Mouse (Mus musculus) lung, postnatal 0 days (tissue): Measurements from ENCODE around the gene Vamp8. TPM values are rescaled to one million over a fixed set of nuclear protein-coding genes. Genes with fewer than 3 reads are reported as not detected.

Experiments used
- ATAC-seq: fragments of 200-750 bp; cut with Nextera tagmentation; 2 replicates; pipeline ENCODE4 v1.8.0; 2017; ENCODE audit warnings: moderate library complexity
- DNase-seq: peaks from one replicate; pipeline ENCODE4 v3.0.0-alpha.2; 2016; ENCODE audit warnings: low spot score
- H3K27ac ChIP-seq: fragments of 300-500 bp; sonication (generic); 2 replicates; pipeline ENCODE4 v1.5.1; 2014; ENCODE audit warnings: antibody characterized with exemption, mild to moderate bottlenecking, low read length, mixed read lengths
- H3K27me3 ChIP-seq: fragments of 300-500 bp; sonication (generic); replicated peaks from 2 replicates; pipeline ENCODE4 v1.6.1; 2014; ENCODE audit warnings: low read length, mixed read lengths; ENCODE audit not compliant: insufficient read depth
- H3K36me3 ChIP-seq: fragments of 300-500 bp; sonication (generic); 2 replicates; pipeline ENCODE4 v1.6.1; 2014; ENCODE audit warnings: low read length, mixed read lengths; ENCODE audit not compliant: insufficient read depth
- H3K4me1 ChIP-seq: fragments of 300-500 bp; sonication (generic); 2 replicates; pipeline ENCODE4 v1.6.1; 2014; ENCODE audit warnings: antibody characterized with exemption, low read depth, low read length, mixed read lengths; ENCODE audit not compliant: insufficient read depth
- H3K4me2 ChIP-seq: fragments of 300-500 bp; sonication (generic); replicated peaks from 2 replicates; pipeline ENCODE4 v1.6.1; 2014; ENCODE audit warnings: low read depth, mild to moderate bottlenecking, low read length, moderate library complexity, mixed read lengths
- H3K4me3 ChIP-seq: fragments of 300-500 bp; sonication (generic); 2 replicates; pipeline ENCODE4 v1.5.1; 2014; ENCODE audit warnings: low read depth, low read length
- H3K9ac ChIP-seq: fragments of 300-500 bp; sonication (generic); replicated peaks from 2 replicates; pipeline ENCODE4 v1.6.1; 2014; ENCODE audit warnings: low read depth, mild to moderate bottlenecking
- H3K9me3 ChIP-seq: fragments of 300-500 bp; sonication (generic); 2 replicates; pipeline ENCODE4 v1.6.1; 2016; ENCODE audit warnings: low read length, mixed read lengths
- CTCF ChIP-seq: IDR thresholded peaks from 2 replicates; pipeline ENCODE4 v1.5.1; 2016; ENCODE audit warnings: antibody characterized with exemption, mild to moderate bottlenecking
- EP300 ChIP-seq: IDR thresholded peaks from 2 replicates; pipeline ENCODE4 v1.6.1; 2016; ENCODE audit warnings: antibody characterized with exemption, mild to moderate bottlenecking, control low read depth
- WGBS: fragments of 180-500 bp; shearing (Covaris S2); extraction: QIAGEN DNeasy Blood & Tissue Kit; methylation state at CpG from one replicate; pipeline ENCODE4 v1.1.7; 2014; 5-methylcytosine and 5-hydroxymethylcytosine counted together
- polyA plus RNA-seq: library from polyadenylated mRNA; unstranded; fragments of >200 nt; fragmentation: Nextera tagmentation; extraction: Ambion mirVana; gene quantifications from 2 replicates; pipeline ENCODE4 v1.2.1, GENCODE M21; 2015

Gene Vamp8
- polyA plus RNA-seq, 1 experiment from 2014 or later, result 656 TPM

DNA sequence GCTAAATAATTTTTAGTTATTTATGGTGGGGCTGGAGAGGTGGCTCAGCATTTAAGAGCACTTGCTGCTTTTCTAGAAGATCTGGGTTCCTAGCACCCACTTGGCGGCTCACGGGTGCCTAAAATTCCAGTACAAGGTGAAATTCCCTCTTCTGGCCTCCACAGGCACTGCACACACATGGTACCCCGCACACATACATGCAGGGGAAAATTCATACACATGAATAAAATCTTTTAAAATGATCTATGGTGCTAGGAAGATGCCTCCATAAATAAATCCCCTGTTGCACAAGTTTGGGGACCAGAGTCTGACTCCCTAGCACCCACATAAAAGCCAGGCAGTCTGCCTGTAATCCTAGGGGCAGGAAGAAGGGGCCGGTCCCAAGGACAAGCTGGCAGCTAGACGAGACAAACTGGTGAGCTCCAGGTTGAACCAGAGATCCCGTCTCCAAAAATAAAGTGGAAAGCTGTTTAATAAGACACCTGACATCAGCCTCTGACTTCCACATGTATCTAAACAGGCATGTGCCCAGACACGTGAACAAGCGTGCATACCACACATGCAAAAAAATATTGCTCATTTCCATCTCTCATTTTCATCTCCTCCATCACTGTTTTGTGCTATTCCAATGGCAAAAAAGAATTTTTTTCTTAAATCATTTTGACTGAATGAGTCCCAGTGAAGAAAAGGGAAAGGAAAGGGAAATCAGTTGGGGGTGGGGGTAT, 11.8 kb downstream of the Vamp8 start:
- WGBS, result 87% methylated on average over 8 of the region's 8 CpGs

DNA sequence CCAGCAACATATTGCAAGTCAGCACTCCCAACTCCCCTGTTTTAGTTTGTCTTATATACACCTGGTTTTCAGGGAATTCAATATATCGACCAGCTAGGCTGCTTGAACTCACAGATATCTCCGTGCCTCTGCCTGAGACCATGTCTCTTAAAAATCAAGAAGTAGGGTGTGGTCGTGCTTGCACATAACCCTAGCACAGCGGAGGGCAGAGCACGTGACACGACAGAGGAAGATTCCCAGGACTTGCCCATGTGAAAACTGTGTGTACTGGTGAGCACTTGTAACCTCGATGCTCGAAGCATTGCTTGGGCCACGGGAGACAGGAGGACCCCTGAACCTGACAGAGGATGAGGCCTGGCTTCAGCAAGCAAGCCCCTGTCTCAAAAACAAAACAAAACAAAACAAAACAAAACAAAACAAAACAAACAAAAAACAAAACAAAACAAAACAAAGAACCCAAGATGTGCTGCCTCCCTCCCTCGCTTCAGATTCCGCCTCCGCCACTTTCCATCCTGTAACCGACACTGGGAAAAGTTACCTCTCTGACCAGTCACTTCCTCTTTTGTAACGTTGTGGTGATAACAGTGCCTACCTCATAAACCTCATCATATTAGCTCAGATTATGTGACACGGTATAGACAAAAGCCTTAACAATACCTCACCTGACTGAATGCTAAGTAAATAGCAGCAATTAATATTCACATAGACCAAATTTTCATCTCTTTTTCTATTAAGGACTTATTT, 15.5 kb downstream of the Vamp8 start:
- no peaks in the 10 kb centered on the region for H3K27me3 ChIP-seq
- TF ChIP-seq CTCF, result no peak
- TF ChIP-seq EP300, result no peak

More for the DNA sequence above, 11.8 kb downstream of the Vamp8 start:
- no peaks in the 10 kb centered on the region for H3K27me3 ChIP-seq
- ATAC-seq (no peak), DNase-seq (no peak)
- no peaks in the 10 kb centered on the region for H3K36me3 ChIP-seq
- no peak overlapping the region for H3K9ac ChIP-seq
- H3K4me2 ChIP-seq, result peak overlapping the region; percentile 72; the same call in 1 of the 2 replicates
- no peak for TF ChIP-seq EP300
- no peak; the same call in 1 of the 2 replicates for TF ChIP-seq CTCF
- peak overlapping the region; percentile 91 for H3K27ac ChIP-seq
- no peaks in the 10 kb centered on the region for H3K9me3 ChIP-seq
- H3K4me3 ChIP-seq, result no peak overlapping the region
- H3K4me1 ChIP-seq, result peaks cover 4% of the 10 kb centered on the region; the same call in 1 of the 2 replicates

DNA sequence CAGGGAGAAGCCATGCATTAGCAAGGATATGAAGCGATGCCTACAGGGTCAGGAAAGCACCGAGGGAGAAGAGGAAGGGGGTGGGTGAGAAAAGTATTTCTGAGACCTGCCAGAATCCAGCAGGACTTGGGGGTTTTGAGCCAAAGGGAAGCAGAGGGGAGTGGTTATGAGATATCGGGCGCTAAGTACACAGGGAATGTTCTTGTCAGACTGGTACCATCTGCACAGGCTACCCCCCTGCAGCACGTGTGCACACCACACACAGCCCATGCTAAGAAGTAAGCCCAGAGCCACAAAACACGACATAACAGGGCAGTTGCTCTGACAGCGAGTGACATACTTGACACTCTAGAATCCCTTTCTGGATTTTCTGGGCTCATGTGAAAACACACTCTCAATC, 16.3 kb downstream of the Vamp8 start:
- Histone ChIP-seq H3K27ac (peak overlapping the region; percentile 72; the same call in 1 of the 2 replicates), H3K4me3 (no peak overlapping the region), H3K27me3 (no peaks in the 10 kb centered on the region), H3K9me3 (no peaks in the 10 kb centered on the region), H3K9ac (no peak overlapping the region), H3K4me1 (peaks cover 18% of the 10 kb centered on the region; the same call in 1 of the 2 replicates), H3K4me2 (no peak overlapping the region), H3K36me3 (no peaks in the 10 kb centered on the region)
- TF ChIP-seq CTCF (no peak), EP300 (no peak)
- ATAC-seq (no peak), DNase-seq (no peak)
- WGBS, result 41% methylated on average over 7 of the region's 7 CpGs

More for the DNA sequence above, 15.5 kb downstream of the Vamp8 start:
- Histone ChIP-seq H3K36me3 (no peaks in the 10 kb centered on the region), H3K27ac (0 out of 2 replicates have a peak overlapping the region, but pooled peaks have one; percentile 20), H3K9ac (no peak overlapping the region), H3K4me2 (no peak overlapping the region), H3K4me1 (peaks cover 16% of the 10 kb centered on the region; the same call in 1 of the 2 replicates), H3K9me3 (no peaks in the 10 kb centered on the region), H3K4me3 (no peak overlapping the region)
- ATAC-seq (no peak), DNase-seq (no peak)
- 56% methylated on average over 15 of the region's 15 CpGs for WGBS

DNA sequence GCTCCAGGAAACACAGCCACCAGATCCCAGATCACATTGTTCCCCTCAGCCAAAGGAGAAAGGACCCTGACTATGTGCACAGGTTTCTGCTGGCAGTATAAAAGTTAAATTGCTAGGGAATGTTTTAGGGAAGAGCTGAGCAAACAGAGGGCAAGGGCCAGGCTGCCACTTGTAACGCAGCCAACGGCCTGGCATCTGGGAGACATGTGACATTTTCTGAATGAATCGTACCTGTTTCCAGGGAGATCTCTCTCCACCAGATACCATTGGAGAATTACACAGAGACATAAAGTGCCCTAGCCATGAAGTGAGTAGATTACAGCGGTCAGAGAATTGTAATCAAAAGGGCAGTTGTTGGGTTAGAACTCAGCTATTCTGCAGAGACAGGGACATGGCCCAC, 17.3 kb downstream of the Vamp8 start:
- no peak overlapping the region for H3K9ac ChIP-seq
- peaks cover 18% of the 10 kb centered on the region; the same call in 1 of the 2 replicates for H3K4me1 ChIP-seq
- peak overlapping the region; percentile 72 for H3K27ac ChIP-seq
- WGBS, result 61% methylated on average over 4 of the region's 4 CpGs
- H3K4me2 ChIP-seq, result no peak overlapping the region
- no peaks in the 10 kb centered on the region for H3K9me3 ChIP-seq
- ATAC-seq (peak; percentile 69), DNase-seq (peak; percentile 81)
- H3K36me3 ChIP-seq, result no peaks in the 10 kb centered on the region
- no peak for TF ChIP-seq CTCF
- peak; percentile 24; the same call in 1 of the 2 replicates for TF ChIP-seq EP300
- no peaks in the 10 kb centered on the region for H3K27me3 ChIP-seq
- no peak overlapping the region for H3K4me3 ChIP-seq

DNA sequence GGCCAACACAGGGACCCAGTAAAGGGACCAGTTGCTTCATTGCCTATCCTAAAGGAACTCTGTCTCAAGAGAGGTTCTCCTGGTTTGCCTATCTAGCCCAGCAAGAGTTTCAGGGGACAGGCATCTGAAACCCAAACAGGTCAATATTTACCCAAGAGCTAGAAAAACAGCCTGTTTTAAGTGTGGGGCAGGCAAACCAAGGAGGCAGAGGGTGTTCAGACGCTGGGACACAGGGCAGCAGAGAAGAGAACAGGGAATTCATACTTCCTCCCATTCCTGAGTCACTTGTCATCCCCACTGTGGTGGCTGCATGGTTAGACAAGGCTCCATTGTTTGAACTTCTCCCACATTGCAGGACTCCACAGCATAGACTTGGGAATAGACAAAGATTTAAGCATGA, 18.9 kb downstream of the Vamp8 start:
- Histone ChIP-seq H3K9me3 (no peaks in the 10 kb centered on the region), H3K9ac (no peak overlapping the region), H3K4me3 (no peak overlapping the region), H3K27ac (peak overlapping the region; percentile 16; the same call in 1 of the 2 replicates), H3K36me3 (no peaks in the 10 kb centered on the region), H3K4me1 (peaks cover 18% of the 10 kb centered on the region; the same call in 1 of the 2 replicates), H3K4me2 (no peak overlapping the region), H3K27me3 (no peaks in the 10 kb centered on the region)
- ATAC-seq (peak; percentile 26), DNase-seq (peak; percentile 53)
- TF ChIP-seq EP300, result no peak
- TF ChIP-seq CTCF, result no peak
- WGBS, result 0% methylated on average over 1 of the region's 1 CpGs

DNA sequence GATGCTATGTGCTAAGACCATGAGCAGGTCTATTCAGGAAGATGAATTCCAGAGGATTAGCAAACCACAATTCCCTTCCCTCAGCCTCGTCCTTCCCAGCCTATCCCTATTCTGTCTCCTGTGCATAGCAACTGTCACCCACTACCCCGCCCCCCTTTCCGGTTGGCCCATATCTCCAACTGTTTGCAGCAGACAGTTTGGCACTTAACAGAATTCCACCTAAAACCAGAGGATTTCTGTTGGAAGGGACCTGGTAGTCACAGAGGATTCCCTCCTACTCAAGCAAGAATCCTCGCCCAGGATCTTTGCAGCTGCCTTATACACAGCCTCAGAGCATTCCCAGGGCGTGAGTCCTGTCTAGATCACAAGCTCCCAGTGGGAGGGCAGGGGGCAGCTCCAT, 19.4 kb downstream of the Vamp8 start:
- Histone ChIP-seq H3K36me3 (no peaks in the 10 kb centered on the region), H3K9ac (no peak overlapping the region)

More for the DNA sequence above, 19.4 kb downstream of the Vamp8 start:
- Histone ChIP-seq H3K4me2 (no peak overlapping the region), H3K27ac (peak overlapping the region; percentile 16; the same call in 1 of the 2 replicates), H3K9me3 (no peaks in the 10 kb centered on the region), H3K4me1 (peaks cover 18% of the 10 kb centered on the region; the same call in 1 of the 2 replicates), H3K27me3 (no peaks in the 10 kb centered on the region), H3K4me3 (no peak overlapping the region)
- TF ChIP-seq CTCF (no peak), EP300 (no peak)
- ATAC-seq (peak; percentile 50), DNase-seq (peak; percentile 55)
- WGBS, result 26% methylated on average over 5 of the region's 5 CpGs
